Mouse (Mus musculus) v-Abl transformed pro-B cells (cell line): Measurements from ENCODE around the gene D630045J12Rik.

Experiments used
- in situ Hi-C, 2 experiments: fragments of 400-800 bp; cut with MboI; formaldehyde crosslinking; loops; one replicate each; pipeline ENCODE4 v1.15.1; 2025; ENCODE audit not compliant: unreplicated experiment in 2 of 2

D630045J12Rik gene

GRCm38 (mm10) chr6:38196266-38197189 lies 57.3 kb downstream of the D630045J12Rik start:
- in situ Hi-C loops: no loop called here

- in situ Hi-C loops: no loop called here
These were observed 58.5 kb downstream of the D630045J12Rik start for GRCm38 (mm10) chr6:38195306-38195705.

DNA sequence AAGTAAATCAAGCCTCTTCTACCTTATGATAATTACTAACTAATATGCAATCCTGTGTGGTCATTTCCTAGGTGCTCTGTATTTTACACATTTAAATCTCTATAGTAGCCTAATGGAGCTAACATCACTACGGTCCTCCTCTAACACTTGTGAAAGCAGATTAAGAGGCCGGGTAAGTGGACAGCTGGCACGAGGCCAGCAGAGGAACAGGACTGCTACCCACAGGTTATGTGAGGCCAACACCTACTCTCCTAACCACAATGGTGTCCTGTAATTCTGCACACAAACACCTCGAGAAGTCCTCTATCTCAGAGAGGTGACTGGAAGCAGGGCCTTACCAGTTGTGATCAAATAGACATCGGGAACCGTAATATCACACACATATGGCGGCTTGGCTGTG lies 59.8 kb downstream of the D630045J12Rik start:
- in situ Hi-C loops: no loop called here

- in situ Hi-C loops: no loop called here
These were observed 60.9 kb downstream of the D630045J12Rik start for GRCm38 (mm10) chr6:38192952-38193351.

DNA sequence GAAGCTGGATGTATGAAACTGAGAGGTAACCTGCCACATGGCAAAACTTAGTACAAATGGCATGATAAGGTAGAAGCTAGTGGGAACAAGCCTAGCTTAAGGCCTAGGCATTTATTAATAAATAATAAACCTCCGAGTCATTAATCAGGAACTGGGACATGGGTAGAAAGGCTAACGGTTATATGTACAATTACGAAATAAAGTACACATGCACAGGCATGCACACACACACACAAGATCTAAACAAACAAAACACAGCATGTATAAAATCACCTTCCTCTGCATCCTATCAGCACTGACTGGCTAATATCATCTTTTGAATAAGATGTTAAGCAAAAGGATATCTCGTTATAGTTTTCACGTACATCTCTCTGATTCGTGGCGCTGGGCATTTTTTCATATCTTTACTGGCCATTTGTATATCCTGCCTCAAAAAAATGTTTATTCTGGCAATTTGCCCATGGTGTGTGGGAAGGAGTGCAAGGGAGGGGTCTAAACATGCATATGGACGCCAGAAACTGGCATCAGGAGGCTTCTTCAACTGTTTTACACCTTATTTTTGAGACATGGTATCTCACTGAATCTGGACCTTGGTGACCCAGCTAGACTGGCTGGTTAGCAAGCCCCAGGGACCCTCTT lies 67.4 kb downstream of the D630045J12Rik start:
- in situ Hi-C loops: no loop called here

DNA sequence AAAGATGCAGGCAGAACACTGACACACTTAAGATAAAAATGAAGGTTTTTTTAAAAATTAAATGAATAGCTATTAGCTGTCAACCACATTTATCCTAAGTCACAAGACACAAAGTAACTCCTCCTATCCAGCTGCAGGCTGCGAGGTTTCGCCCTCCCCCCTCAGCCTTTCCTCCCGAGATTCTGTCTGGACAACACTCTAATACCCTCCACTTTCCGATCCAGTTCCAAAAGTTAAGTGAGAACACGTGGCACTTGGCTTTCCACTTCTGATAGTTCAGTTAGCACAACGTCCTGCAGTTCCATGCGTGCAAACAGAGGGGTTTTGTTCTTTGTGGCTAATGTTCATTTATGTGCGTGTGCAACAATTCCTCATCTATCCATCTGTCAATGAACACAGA lies 69.0 kb downstream of the D630045J12Rik start:
- in situ Hi-C loops: no loop called here

DNA sequence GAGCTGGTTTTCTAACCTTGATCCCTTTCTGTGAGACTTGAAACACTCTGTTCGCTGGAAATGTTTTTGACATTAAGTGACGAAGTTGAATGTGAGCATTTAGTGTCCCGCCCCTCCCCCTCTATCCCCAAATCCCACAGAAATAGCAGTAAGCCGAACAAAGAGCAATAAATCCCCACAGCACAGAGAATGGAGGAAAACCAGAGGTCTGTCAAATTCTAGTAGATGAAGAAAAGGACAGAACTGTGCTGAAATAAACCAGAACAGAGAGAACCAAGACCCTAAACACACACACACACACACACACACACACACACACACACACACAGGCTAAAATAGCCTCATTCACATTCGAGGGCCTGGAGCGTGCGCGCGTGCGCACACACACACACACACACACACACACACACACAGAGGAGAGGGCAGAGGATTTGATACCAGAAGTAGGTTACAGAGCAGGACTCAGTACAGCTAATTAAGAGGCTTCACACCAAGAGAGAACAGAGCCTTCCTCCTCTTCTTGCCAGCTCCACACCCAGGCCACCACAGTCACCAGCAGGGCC lies 72.0 kb downstream of the D630045J12Rik start:
- in situ Hi-C loops: no loop called here

GRCm38 (mm10) chr6:38180669-38181068 lies 73.1 kb downstream of the D630045J12Rik start:
- in situ Hi-C loops: no loop called here

DNA sequence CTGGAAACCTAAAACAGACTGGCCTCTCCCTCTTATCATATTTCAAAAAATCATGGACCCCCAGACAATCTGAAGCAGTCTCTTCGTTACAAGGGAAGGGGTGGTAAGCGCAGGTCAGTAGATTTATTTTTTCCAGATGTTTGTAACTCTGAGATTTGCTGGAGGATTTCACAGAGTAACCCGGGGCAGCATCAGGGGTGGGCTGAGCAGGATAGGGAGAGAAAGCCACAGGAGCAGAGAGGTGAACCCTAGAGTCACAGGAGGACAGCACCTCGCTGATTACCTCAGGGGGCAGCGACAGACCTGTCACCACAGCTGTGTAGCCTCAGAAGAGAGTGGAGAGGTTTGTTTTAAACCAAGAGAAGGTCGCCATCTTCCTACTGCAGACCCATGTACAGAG lies 88.4 kb downstream of the D630045J12Rik start:
- in situ Hi-C loops: loop anchor here (5.0 to 25.0 kb wide), 4 partner anchors 82 to 369 kb away; partner anchors contain the start of gene Fmc1 (in 1 of the 2)

DNA sequence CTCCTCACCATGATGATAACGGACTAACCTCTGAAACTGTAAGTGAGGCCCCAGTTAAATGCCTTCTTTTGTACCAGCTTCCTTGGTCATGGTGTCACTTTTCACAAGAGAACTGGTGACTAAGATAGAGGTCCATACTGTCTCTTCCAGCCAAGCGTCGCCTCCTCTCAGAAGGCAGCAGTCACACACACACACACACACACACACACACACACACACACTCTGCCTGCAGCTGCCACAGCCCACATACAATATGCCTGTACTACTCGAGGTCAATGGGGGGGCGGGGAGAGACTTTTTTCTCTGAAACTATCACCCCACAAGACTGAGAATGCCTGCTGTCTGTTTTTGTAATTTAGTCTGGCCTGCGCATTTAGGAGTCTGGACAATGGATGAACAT lies 89.1 kb downstream of the D630045J12Rik start:
- in situ Hi-C loops: loop anchor here (5.0 to 25.0 kb wide), 5 partner anchors 83 to 370 kb away; partner anchors contain the start of genes D630045J12Rik (in 1 of the 2) and Fmc1 (in 1 of the 2)

GRCm38 (mm10) chr6:38162825-38163504 lies 90.8 kb downstream of the D630045J12Rik start:
- in situ Hi-C loops: loop anchor here (5.0 to 25.0 kb wide), 4 partner anchors 89 to 372 kb away; partner anchors contain the start of genes D630045J12Rik (in 1 of the 2) and Fmc1 (in 1 of the 2)

- in situ Hi-C loops: loop anchor here (5.0 to 25.0 kb wide), 4 partner anchors 92 to 374 kb away; partner anchors contain the start of genes D630045J12Rik (in 1 of the 2) and Fmc1 (in 1 of the 2)
These were observed 93.3 kb downstream of the D630045J12Rik start for GRCm38 (mm10) chr6:38160556-38160955.

GRCm38 (mm10) chr6:38160102-38160501 lies 93.7 kb downstream of the D630045J12Rik start:
- in situ Hi-C loops: loop anchor here (5.0 to 25.0 kb wide), 4 partner anchors 92 to 375 kb away; partner anchors contain the start of genes D630045J12Rik (in 1 of the 2) and Fmc1 (in 1 of the 2)

DNA sequence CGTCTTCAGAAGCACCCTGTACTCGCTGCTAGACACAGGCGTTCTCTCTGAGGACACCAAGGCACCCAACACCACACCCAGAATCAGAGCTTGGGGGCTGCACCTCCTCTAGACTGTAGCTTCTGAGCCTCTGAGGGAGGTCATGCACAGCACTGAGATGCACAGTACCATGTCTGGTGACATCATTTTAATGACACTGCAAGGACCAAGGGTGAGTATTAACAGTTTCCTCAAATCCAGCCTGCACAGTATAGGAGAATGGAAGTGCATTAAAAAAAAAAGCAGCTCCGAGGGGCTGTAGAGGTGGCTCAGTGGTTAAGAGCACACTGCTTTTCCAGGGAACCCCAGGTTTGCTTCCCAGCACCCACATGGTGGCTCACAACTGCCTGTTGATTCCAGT lies 94.2 kb downstream of the D630045J12Rik start:
- in situ Hi-C loops: loop anchor here in 1 of 2 experiments (10.0 to 25.0 kb wide), 2 partner anchors 153 to 805 kb away; no protein-coding TSS in a partner anchor

DNA sequence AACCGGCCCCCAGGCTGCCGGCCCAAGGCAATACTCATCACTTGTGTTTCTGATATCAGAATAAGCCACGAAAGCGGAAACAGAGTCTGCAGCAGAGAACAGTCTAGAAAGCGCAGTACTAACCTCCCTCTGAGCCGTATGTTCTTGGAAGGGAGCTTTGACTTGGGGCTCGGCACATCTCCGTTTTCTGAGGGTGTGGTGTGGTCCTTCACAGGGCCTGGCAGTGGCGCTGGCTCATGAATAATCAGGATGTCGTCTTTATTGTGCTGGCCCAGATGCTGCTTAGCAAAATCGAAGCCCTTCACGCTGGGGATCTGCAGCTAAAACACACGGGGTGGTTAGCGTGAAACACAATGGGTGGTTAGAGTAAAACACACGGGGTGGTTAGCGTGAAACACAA lies 95.9 kb downstream of the D630045J12Rik start:
- in situ Hi-C loops: loop anchor here in 1 of 2 experiments (10.0 to 25.0 kb wide), 2 partner anchors 154 to 803 kb away; no protein-coding TSS in a partner anchor

GRCm38 (mm10) chr6:38156204-38156603 lies 97.6 kb downstream of the D630045J12Rik start:
- in situ Hi-C loops: loop anchor here in 1 of 2 experiments (10.0 to 25.0 kb wide), 2 partner anchors 156 to 801 kb away; no protein-coding TSS in a partner anchor

DNA sequence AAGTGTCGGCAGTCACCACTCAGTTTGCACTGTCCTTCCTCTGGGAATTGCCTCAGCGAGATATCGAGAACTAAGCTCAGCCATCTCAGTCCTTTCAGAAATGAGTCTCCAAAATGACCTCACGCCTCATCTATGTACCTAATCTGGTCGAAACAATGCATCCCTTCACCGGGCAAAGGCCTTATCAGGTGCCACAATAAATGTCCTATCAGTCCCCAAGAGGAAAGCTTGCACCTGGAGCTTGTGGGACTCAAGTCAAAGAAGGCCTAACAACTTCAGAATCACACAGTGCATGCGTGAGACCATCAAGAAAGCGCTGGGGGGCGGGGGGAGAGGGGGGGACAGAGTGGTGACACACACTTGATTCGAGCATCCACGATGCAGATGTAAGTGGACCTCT lies 101.5 kb downstream of the D630045J12Rik start:
- in situ Hi-C loops: loop anchor here in 1 of 2 experiments (10.0 to 25.0 kb wide), 2 partner anchors 160 to 798 kb away; no protein-coding TSS in a partner anchor

DNA sequence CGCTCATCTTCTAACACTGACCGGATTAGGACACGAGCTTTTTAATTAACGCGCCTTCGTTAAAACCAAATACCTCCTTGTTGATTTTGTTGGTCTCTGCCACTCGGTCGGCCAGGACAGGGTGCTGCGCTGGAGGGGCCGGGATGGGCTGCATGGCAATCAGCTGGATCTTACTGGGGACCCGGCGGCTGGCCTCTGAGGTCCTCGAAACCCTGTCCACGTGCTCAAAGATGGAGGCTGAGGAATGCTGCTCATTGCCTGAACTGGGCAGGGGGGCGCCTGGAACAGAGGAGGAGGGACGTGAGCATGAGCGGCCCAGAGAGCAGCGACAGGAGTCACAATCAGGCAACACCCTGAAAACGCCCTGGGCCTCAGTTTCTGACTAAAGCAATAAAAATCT lies 104.3 kb downstream of the D630045J12Rik start:
- in situ Hi-C loops: no loop called here

DNA sequence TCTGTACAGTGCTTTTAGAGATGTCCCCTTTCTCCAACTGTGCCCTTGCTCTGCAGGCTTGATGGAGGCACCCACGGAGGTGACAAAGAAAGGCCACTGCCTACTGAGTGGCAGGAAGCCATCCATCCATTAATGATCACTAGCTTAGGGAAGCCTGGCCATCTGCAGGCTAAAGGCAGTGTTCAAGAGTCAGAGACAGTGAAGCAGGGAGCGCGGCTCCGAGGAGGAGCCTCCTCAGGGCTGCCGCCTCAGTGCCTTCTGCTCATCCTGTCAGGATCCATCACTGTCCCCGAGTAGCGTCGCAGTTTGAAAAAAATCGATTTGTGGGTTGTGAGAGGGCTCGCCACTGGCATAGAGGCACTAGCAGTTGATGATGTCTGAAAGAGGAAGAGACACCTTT lies 105.2 kb downstream of the D630045J12Rik start:
- in situ Hi-C loops: no loop called here

DNA sequence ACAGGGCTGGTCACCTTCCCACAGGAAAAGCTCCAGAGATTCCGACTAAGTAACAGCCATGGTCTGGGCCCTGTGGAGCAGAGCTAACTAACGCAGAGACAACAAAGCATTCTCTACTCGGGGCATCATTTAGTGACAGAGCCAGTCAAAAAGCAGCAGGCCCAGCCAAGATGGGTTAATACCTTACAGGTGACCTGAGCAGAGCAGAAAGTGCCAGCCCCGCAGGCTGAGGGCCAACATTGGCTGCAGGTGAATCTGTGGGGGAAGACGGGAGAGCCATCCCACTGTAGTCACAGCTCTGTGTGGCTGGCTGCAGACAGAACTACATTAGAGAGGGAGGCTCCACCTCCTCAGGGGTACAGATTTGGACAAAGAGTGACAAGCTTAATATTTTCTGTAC lies 106.5 kb downstream of the D630045J12Rik start:
- in situ Hi-C loops: no loop called here
